Mouse (Mus musculus) granulocyte monocyte progenitor cell, adult 5-6 weeks (primary cell): Measurements from ENCODE around the gene Plxdc1. TPM values are rescaled to one million over a fixed set of nuclear protein-coding genes. Genes with fewer than 3 reads are reported as not detected.
A peak's percentile ranks its signal among the peaks of the same experiment; 100 is the strongest.

ENCODE experiments used
- ATAC-seq: replicated peaks from 2 replicates; pipeline ENCODE4 v1.8.0; 2016; ENCODE audit warnings: mild to moderate bottlenecking, moderate TSS enrichment, inconsistent platforms; ENCODE audit not compliant: poor library complexity, severe bottlenecking
- total RNA-seq, 2 experiments: library from RNA; stranded (forward) in 1 of 2; stranded (reverse) in 1 of 2; fragments of 200-712, 200-1000 nt in 1 of 2; fragments of >200 nt in 1 of 2; fragmentation: Nextera tagmentation in 1 of 2; gene quantifications; 2 replicates each; pipeline ENCODE4 v1.2.3; 2014 to 2017

Plxdc1 gene
- total RNA-seq, 2 experiments from 2014 or later: 3.2 to 3.9 TPM

GRCm38 (mm10) chr11:97883542-97883917, 102.7 kb downstream of the Plxdc1 start:
- peak; percentile 76 for ATAC-seq

- no peak for ATAC-seq
These were observed 105.9 kb downstream of the Plxdc1 start for GRCm38 (mm10) chr11:97880362-97880761.

GRCm38 (mm10) chr11:97877341-97877740, 108.9 kb downstream of the Plxdc1 start:
- no peak for ATAC-seq

- ATAC-seq: no peak
These were observed 111.8 kb downstream of the Plxdc1 start for GRCm38 (mm10) chr11:97874396-97874795.

Other genes with a start within 250 kb of the Plxdc1 start
- gene Pip4k2b, start 241.7 kb downstream of the Plxdc1 start, total RNA-seq (2014; fragmentation: Nextera tagmentation): 23.4 and 28.1 TPM in 2 replicates
- gene Pip4k2b, start 241.7 kb downstream of the Plxdc1 start, total RNA-seq (2017): 16.6 and 20.8 TPM in 2 replicates
- 9.0 and 13.0 TPM in 2 replicates for gene Cwc25, start 219.9 kb downstream of the Plxdc1 start, total RNA-seq (2014; fragmentation: Nextera tagmentation)
- 16.3 and 18.9 TPM in 2 replicates for gene Cwc25, start 219.9 kb downstream of the Plxdc1 start, total RNA-seq (2017)
- gene 1700001P01Rik, start 210.5 kb downstream of the Plxdc1 start, total RNA-seq (2014; fragmentation: Nextera tagmentation): not detected in 2 replicates
- gene 1700001P01Rik, start 210.5 kb downstream of the Plxdc1 start, total RNA-seq (2017): not detected in 2 replicates
- gene Rpl23, start 204.0 kb downstream of the Plxdc1 start, total RNA-seq (2014; fragmentation: Nextera tagmentation): 2,177 and 2,335 TPM in 2 replicates
- gene Rpl23, start 204.0 kb downstream of the Plxdc1 start, total RNA-seq (2017): 2,263 and 3,329 TPM in 2 replicates
- 60.5 and 60.7 TPM in 2 replicates for gene Lasp1, start 187.4 kb downstream of the Plxdc1 start, total RNA-seq (2014; fragmentation: Nextera tagmentation)
- 92.5 and 124 TPM in 2 replicates for gene Lasp1, start 187.4 kb downstream of the Plxdc1 start, total RNA-seq (2017)
- 3.8 TPM in 1 of 2 replicates, not detected in the other for gene B230217C12Rik, start 145.7 kb downstream of the Plxdc1 start, total RNA-seq (2014; fragmentation: Nextera tagmentation)
- gene B230217C12Rik, start 145.7 kb downstream of the Plxdc1 start, total RNA-seq (2017): 1.3 TPM in 1 of 2 replicates, not detected in the other
- not detected in 2 replicates for gene Fbxo47, start 102.3 kb downstream of the Plxdc1 start, total RNA-seq (2014; fragmentation: Nextera tagmentation)
- gene Fbxo47, start 102.3 kb downstream of the Plxdc1 start, total RNA-seq (2017): 2.0 and 2.2 TPM in 2 replicates
- 11.0 and 15.7 TPM in 2 replicates for gene Arl5c, start 9.7 kb upstream of the Plxdc1 start, total RNA-seq (2014; fragmentation: Nextera tagmentation)
- gene Arl5c, start 9.7 kb upstream of the Plxdc1 start, total RNA-seq (2017): 2.9 and 6.1 TPM in 2 replicates
- gene Cacnb1, start 36.6 kb upstream of the Plxdc1 start, total RNA-seq (2014; fragmentation: Nextera tagmentation): 0.71 and 4.5 TPM in 2 replicates
- gene Cacnb1, start 36.6 kb upstream of the Plxdc1 start, total RNA-seq (2017): 0.56 and 0.77 TPM in 2 replicates
- 3,567 and 3,801 TPM in 2 replicates for gene Rpl19, start 40.3 kb upstream of the Plxdc1 start, total RNA-seq (2014; fragmentation: Nextera tagmentation)
- gene Rpl19, start 40.3 kb upstream of the Plxdc1 start, total RNA-seq (2017): 1,586 and 1,858 TPM in 2 replicates
- not detected in 2 replicates for gene Stac2, start 67.0 kb upstream of the Plxdc1 start, total RNA-seq (2014; fragmentation: Nextera tagmentation)
- gene Stac2, start 67.0 kb upstream of the Plxdc1 start, total RNA-seq (2017): not detected in 2 replicates
- gene Fbxl20, start 164.0 kb upstream of the Plxdc1 start, total RNA-seq (2014; fragmentation: Nextera tagmentation): 13.7 and 16.4 TPM in 2 replicates
- 6.6 and 7.4 TPM in 2 replicates for gene Fbxl20, start 164.0 kb upstream of the Plxdc1 start, total RNA-seq (2017)
- gene Med1, start 206.8 kb upstream of the Plxdc1 start, total RNA-seq (2014; fragmentation: Nextera tagmentation): 80.2 and 96.6 TPM in 2 replicates
- 41.2 and 42.8 TPM in 2 replicates for gene Med1, start 206.8 kb upstream of the Plxdc1 start, total RNA-seq (2017)
- gene Cdk12, start 216.6 kb upstream of the Plxdc1 start, total RNA-seq (2014; fragmentation: Nextera tagmentation): 57.2 and 59.8 TPM in 2 replicates
- 44.8 and 49.1 TPM in 2 replicates for gene Cdk12, start 216.6 kb upstream of the Plxdc1 start, total RNA-seq (2017)